Mouse (Mus musculus) neural tube, embryonic 13.5 days (tissue): ENCODE data around the gene Unc5c. TPM values are rescaled to one million over a fixed set of nuclear protein-coding genes. Genes with fewer than 3 reads are reported as not detected.

ENCODE experiments used
- ATAC-seq: fragments of 200-750 bp; cut with Nextera tagmentation; 2 replicates; pipeline ENCODE4 v1.8.0; 2017; ENCODE audit warnings: low read depth, mild to moderate bottlenecking, moderate TSS enrichment, moderate library complexity
- H3K27ac ChIP-seq: fragments of 300-500 bp; sonication (generic); replicated peaks from 2 replicates; pipeline ENCODE4 v1.5.1; 2015; ENCODE audit warnings: moderate library complexity, mild to moderate bottlenecking, inconsistent platforms
- H3K27me3 ChIP-seq: fragments of 300-500 bp; sonication (generic); 2 replicates; pipeline ENCODE4 v1.6.1; 2015; ENCODE audit warnings: mild to moderate bottlenecking, inconsistent platforms
- H3K36me3 ChIP-seq: fragments of 300-500 bp; sonication (generic); 2 replicates; pipeline ENCODE4 v1.6.1; 2015; ENCODE audit warnings: mild to moderate bottlenecking, inconsistent platforms
- H3K4me1 ChIP-seq: fragments of 300-500 bp; sonication (generic); replicated peaks from 2 replicates; pipeline ENCODE4 v1.6.1; 2015; ENCODE audit warnings: inconsistent platforms
- H3K4me2 ChIP-seq: fragments of 300-500 bp; sonication (generic); 2 replicates; pipeline ENCODE4 v1.6.1; 2015; ENCODE audit warnings: inconsistent platforms, mild to moderate bottlenecking, moderate library complexity
- H3K4me3 ChIP-seq: fragments of 300-500 bp; sonication (generic); 2 replicates; pipeline ENCODE4 v1.5.1; 2015; ENCODE audit warnings: mild to moderate bottlenecking, inconsistent platforms
- H3K9ac ChIP-seq: fragments of 300-500 bp; sonication (generic); 2 replicates; pipeline ENCODE4 v1.6.1; 2015; ENCODE audit warnings: moderate library complexity, mild to moderate bottlenecking, inconsistent platforms
- H3K9me3 ChIP-seq: fragments of 300-500 bp; sonication (generic); 2 replicates; pipeline ENCODE4 v1.6.1; 2016; ENCODE audit warnings: inconsistent platforms
- WGBS: fragments of 180-500 bp; shearing (Covaris S2); methylation state at CpG from one replicate; pipeline ENCODE4 v1.1.7; 2015; 5-methylcytosine and 5-hydroxymethylcytosine counted together
- polyA plus RNA-seq: library from polyadenylated mRNA; unstranded; fragments of >200 nt; fragmentation: Nextera tagmentation; extraction: Ambion mirVana; gene quantifications from 2 replicates; pipeline ENCODE4 v1.2.1, GENCODE M21; 2015

The Unc5c gene
- polyA plus RNA-seq, 1 experiment from 2014 or later, result 18.8 TPM

DNA sequence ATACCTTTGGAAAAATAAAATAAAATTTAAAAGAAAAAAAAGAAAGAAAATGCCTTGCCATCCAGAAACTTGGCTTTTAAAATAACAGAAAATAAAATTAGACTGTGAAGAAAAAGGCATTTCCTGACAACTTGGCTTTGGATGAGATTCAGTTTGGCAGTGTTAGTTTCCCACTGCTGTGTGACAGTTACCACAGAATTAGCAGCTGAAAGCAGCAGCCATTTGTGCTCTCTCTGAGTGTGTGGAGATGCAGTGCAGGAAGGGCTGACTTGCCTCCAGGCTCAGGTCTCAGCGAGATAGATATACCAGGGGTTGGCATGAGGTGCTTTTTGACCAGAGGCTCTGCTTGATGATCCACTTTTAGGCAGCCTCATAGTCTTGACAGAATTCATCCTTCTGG lies 151.7 kb downstream of the Unc5c start:
- Histone ChIP-seq H3K9ac (no peak overlapping the region), H3K36me3 (no peaks in the 10 kb centered on the region), H3K4me2 (no peak overlapping the region), H3K4me3 (no peak overlapping the region), H3K4me1 (no peaks in the 10 kb centered on the region), H3K9me3 (no peaks in the 10 kb centered on the region), H3K27ac (no peak overlapping the region), H3K27me3 (no peaks in the 10 kb centered on the region)
- WGBS, result 59% methylated on average over 1 of the region's 1 CpGs
- no peak for ATAC-seq

DNA sequence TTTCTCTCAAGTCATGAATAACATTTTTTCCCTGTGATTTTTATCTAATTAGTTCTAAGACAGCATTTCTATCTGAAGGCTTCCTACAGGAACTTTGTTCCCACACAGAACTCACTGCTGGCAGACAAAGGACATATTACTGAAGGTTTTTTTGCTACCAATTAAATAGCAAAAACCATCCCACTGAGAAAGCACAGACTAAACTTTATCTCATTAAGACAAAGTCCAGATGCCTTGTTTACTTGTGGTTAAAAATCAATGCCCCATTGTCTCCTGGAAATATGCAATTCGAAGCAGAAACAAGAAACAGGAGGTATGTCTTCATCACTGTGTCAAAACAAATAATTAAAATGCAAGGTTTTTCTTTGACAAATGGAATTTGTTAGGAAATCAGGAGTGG lies 153.7 kb downstream of the Unc5c start:
- H3K9ac ChIP-seq, result no peak overlapping the region
- ATAC-seq, result no peak
- H3K9me3 ChIP-seq, result no peaks in the 10 kb centered on the region
- H3K4me3 ChIP-seq, result no peak overlapping the region
- no peaks in the 10 kb centered on the region for H3K4me1 ChIP-seq
- WGBS, result 87% methylated on average over 1 of the region's 1 CpGs
- no peaks in the 10 kb centered on the region for H3K27me3 ChIP-seq
- no peak overlapping the region for H3K27ac ChIP-seq
- no peak overlapping the region for H3K4me2 ChIP-seq
- no peaks in the 10 kb centered on the region for H3K36me3 ChIP-seq

DNA sequence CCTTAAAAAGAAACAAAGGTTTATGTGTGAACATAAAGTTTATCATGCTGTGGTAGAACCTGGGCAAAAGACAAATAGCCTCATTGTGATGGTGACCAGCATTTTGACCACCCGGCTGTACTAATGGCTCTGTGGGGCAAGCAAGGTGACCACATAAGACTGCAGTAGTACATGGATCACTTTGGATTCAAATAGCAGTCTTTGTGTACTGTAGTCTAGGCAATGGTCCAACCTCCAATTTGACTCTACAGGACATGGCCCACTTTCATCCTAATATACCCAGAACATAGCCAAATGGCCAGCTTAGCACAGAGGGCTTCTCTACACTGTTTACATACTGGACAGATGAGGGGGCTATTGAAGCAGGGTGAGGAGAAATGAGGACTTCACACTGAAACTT lies 156.5 kb downstream of the Unc5c start:
- Histone ChIP-seq H3K9ac (no peak overlapping the region), H3K9me3 (no peaks in the 10 kb centered on the region), H3K4me1 (no peaks in the 10 kb centered on the region), H3K27ac (no peak overlapping the region), H3K27me3 (no peaks in the 10 kb centered on the region), H3K4me3 (no peak overlapping the region), H3K36me3 (no peaks in the 10 kb centered on the region), H3K4me2 (no peak overlapping the region)
- ATAC-seq, result no peak
- 92% methylated on average over 1 of the region's 1 CpGs for WGBS

DNA sequence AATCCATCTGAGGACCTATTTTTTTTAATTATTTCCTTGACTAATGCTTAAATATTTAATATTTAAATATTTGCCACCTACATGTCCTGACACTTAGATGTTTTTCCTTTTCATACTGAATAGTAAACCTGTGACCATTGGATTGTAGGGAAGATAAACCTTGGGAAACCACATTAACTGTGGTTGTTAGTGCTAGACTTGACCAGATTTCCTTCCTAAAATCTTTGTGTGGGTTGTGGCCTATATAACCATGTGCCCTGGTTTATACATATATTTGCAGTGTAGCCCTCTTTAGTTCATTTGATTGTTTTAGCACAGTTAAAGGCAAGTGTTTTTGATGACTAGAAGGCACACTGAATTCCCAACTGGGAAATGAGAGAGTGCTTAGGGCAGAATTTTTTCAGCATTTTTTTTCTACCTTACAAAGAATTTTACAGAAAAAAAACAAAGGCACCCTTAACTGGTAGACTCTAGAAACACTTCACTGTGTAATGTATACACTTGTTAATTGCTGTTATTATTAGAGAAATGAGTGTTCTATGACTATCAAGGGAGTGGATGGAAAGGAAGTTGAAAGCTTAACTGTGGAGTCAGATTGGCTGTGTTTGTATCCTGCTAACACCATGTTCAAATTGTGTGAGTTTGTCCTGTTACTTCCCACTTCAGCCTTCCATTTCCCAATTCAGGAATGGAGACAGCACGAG lies 162.1 kb downstream of the Unc5c start:
- Histone ChIP-seq H3K4me2 (no peak overlapping the region), H3K27me3 (no peaks in the 10 kb centered on the region), H3K4me3 (no peak overlapping the region), H3K27ac (no peak overlapping the region), H3K36me3 (no peaks in the 10 kb centered on the region), H3K9me3 (no peaks in the 10 kb centered on the region), H3K9ac (no peak overlapping the region), H3K4me1 (no peaks in the 10 kb centered on the region)
- ATAC-seq, result no peak
- WGBS, result 84% methylated on average over 1 of the region's 1 CpGs

DNA sequence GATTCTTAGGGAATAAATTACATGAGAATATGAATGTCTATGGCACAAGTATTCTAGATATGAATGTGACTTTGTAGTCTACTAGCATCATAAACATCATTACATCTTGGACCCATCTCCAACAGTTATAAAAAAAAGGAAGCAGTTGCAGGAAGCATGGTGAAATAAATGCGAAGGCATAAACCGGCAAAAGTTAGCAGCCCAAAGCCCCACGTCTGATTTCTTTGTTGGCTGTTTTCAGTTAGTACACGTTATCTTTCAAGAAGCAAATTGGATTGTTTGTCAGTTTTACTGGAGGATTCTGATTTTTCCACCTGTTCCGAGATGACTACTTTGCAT lies 162.6 kb downstream of the Unc5c start:
- no peak overlapping the region for H3K4me2 ChIP-seq
- no peak overlapping the region for H3K27ac ChIP-seq
- 91% methylated on average over 5 of the region's 5 CpGs for WGBS
- H3K36me3 ChIP-seq, result no peaks in the 10 kb centered on the region
- no peak overlapping the region for H3K9ac ChIP-seq
- no peaks in the 10 kb centered on the region for H3K27me3 ChIP-seq
- H3K4me3 ChIP-seq, result no peak overlapping the region
- H3K9me3 ChIP-seq, result no peaks in the 10 kb centered on the region
- ATAC-seq, result no peak
- H3K4me1 ChIP-seq, result no peaks in the 10 kb centered on the region

DNA sequence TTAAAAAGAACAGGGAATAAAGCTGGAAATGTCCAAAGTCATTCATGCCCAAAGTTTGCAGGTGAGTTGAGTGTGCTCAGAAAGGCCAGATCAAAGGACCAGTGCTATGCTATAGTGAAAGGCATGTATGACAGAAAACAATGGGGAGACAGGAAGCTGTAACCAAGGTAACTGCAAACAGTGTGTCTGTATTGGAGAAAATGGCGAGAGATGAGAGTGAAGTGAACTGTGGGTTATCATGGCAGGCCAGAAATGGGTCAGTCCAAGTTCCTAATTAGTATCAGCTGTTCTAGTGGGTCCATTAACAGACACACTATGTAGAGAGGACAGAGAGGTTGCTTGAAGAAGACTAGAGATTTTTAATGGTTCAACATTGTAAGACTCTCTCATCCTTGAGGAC lies 164.4 kb downstream of the Unc5c start:
- no peak overlapping the region for H3K4me2 ChIP-seq
- WGBS, result 48% methylated on average over 1 of the region's 1 CpGs
- H3K4me3 ChIP-seq, result no peak overlapping the region
- H3K27me3 ChIP-seq, result no peaks in the 10 kb centered on the region
- no peaks in the 10 kb centered on the region for H3K36me3 ChIP-seq
- H3K27ac ChIP-seq, result no peak overlapping the region
- H3K9me3 ChIP-seq, result no peaks in the 10 kb centered on the region
- no peak overlapping the region for H3K9ac ChIP-seq
- no peak for ATAC-seq
- H3K4me1 ChIP-seq, result no peaks in the 10 kb centered on the region

DNA sequence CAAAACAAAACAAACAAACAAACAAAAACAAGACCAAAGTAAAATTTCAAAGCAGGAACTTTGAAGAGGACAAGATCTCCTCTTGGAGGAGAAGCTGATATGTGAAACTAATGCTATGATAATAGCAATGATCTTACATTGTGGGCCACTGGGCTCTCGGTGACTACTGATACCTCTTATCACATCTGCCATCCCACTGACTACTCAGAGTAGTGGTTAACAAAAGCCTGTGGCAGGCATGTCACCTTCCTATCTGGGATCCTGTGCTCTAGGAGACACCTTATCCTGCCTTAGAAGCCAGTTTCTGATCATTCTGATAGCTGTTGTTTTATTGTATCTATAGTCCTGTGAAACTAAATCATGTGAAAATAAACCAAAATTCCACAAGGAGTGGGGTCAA lies 172.9 kb downstream of the Unc5c start:
- Histone ChIP-seq H3K4me3 (no peak overlapping the region), H3K36me3 (no peaks in the 10 kb centered on the region), H3K4me1 (peaks cover 5% of the 10 kb centered on the region; the same call in 1 of the 2 replicates), H3K9me3 (no peaks in the 10 kb centered on the region), H3K27me3 (no peaks in the 10 kb centered on the region), H3K4me2 (no peak overlapping the region), H3K9ac (no peak overlapping the region), H3K27ac (no peak overlapping the region)
- 81% methylated on average over 1 of the region's 1 CpGs for WGBS
- no peak for ATAC-seq

DNA sequence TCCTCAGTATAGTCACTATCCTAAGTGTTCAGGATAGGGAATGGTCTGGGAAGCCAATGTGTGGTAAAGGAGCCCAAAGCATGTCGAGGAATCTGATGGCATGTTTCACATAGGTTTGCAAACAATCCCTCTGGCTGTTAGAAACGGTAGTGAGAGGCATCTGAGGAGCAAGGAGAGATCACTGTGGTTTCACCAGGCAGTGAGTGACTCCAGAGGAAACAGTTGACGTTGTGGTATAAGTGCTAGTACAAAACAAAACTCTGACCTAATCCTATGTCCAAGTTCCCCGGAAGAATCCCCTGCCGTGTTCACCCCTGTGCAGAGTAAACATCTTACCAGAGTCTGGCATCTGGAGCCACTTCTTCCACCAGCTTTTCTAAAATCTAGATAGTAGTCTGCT lies 179.2 kb downstream of the Unc5c start:
- Histone ChIP-seq H3K4me3 (no peak overlapping the region), H3K27me3 (no peaks in the 10 kb centered on the region), H3K36me3 (no peaks in the 10 kb centered on the region), H3K4me2 (no peak overlapping the region), H3K9ac (no peak overlapping the region), H3K9me3 (no peaks in the 10 kb centered on the region), H3K27ac (no peak overlapping the region), H3K4me1 (no peaks in the 10 kb centered on the region)
- no peak for ATAC-seq
- 74% methylated on average over 5 of the region's 5 CpGs for WGBS

DNA sequence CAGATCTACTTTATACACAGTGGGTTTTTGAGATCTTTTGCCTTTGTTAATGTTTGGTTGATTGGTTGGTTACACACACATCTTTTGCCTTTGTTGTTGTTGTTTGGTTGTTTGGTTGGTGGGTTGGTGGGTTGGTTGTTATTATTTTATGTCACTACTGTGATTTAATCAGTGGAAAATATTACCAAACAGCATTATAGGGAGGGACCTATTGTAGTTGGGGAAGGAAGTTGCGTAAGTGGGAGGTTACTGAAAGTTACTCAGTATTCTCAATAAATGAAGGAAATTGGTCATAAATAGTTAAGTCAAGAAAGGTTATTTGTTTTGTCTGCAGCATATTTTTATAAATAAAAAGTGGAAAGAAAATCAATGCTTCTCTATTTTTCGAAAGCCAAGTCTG lies 181.6 kb downstream of the Unc5c start:
- no peak overlapping the region for H3K4me3 ChIP-seq
- ATAC-seq, result no peak
- H3K9ac ChIP-seq, result no peak overlapping the region
- no peak overlapping the region for H3K27ac ChIP-seq
- H3K4me2 ChIP-seq, result no peak overlapping the region
- H3K4me1 ChIP-seq, result no peaks in the 10 kb centered on the region
- 91% methylated on average over 2 of the region's 2 CpGs for WGBS
- H3K36me3 ChIP-seq, result no peaks in the 10 kb centered on the region
- H3K9me3 ChIP-seq, result no peaks in the 10 kb centered on the region
- H3K27me3 ChIP-seq, result no peaks in the 10 kb centered on the region

DNA sequence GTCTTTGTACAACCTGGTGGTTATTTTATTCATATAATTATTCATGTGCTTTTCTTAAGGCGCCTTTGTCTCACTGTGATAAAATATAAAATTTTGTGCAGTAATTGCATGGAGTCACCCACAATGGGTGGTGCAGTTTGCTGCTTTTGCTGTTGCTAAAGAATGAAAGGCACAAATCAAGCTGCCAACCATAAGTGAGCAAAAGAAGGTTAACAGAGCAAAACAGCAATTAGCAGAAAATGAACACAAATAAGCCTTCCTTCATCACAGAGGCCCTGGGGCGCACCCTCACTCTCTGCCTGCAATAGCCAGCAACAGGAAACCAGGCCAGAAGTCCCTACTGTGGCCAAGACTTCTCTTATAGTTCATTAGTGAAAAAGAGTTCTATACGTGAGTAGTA lies 185.6 kb downstream of the Unc5c start:
- no peaks in the 10 kb centered on the region for H3K27me3 ChIP-seq
- no peak overlapping the region for H3K4me3 ChIP-seq
- 81% methylated on average over 3 of the region's 3 CpGs for WGBS
- ATAC-seq, result no peak
- no peaks in the 10 kb centered on the region for H3K4me1 ChIP-seq
- no peaks in the 10 kb centered on the region for H3K9me3 ChIP-seq
- H3K36me3 ChIP-seq, result no peaks in the 10 kb centered on the region
- no peak overlapping the region for H3K4me2 ChIP-seq
- H3K27ac ChIP-seq, result no peak overlapping the region
- no peak overlapping the region for H3K9ac ChIP-seq

DNA sequence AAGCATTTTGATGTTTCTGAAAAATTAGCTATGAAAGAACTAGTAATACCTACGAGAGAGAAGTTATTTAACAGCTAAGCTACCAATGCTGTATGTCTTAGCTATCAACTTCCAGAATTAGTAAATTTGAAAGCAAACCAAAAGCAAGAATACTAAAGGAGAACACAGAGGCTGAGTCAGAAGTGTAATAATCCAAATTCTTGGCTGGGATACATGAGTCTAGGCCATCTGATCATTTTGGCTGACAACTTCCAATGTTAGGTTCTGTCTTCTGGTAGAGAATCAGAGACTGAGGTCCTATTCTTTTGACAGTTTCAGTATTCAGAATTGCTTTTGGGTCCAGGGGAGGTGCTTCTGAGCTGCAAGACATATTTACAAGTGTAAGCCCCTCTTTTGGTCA lies 188.9 kb downstream of the Unc5c start:
- no peak overlapping the region for H3K4me3 ChIP-seq
- 87% methylated on average over 1 of the region's 1 CpGs for WGBS
- no peaks in the 10 kb centered on the region for H3K4me1 ChIP-seq
- no peaks in the 10 kb centered on the region for H3K9me3 ChIP-seq
- no peak overlapping the region for H3K4me2 ChIP-seq
- no peaks in the 10 kb centered on the region for H3K27me3 ChIP-seq
- no peak overlapping the region for H3K9ac ChIP-seq
- no peaks in the 10 kb centered on the region for H3K36me3 ChIP-seq
- ATAC-seq, result no peak
- H3K27ac ChIP-seq, result no peak overlapping the region

DNA sequence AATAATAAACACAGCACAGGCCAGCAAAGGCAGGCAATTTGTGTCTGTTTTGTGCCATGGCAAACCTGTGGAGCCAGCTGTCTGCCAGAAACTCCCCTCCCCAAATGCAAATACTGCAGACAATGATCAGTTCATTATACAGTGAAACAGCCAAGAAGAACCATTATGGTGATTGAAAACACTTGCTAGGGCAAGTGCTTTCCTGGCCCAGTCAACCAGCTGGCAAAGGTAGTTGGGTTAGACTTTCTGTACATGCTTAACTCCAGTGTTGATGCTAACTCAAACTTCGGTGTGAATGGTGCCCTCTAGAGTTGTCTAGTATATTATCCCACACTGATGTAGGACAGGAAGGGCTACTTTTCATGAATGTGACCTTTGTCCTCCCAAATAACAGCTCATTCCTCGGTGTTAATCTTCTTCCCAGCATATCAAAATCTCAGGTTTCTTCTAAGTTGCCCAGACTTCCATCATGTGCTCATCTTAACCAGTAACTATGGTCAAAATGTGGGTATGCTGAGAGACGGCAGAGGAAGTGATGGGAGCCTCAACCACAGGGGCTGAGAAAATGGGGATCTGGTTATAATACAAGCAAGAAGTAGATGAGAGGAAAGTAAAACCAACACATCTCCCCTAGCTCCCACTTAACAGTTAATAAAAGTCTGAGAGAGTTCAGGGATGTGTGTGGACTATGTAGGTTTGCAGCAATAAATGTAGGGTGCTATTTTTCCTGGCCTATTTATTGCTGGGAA lies 194.2 kb downstream of the Unc5c start:
- H3K9me3 ChIP-seq, result no peaks in the 10 kb centered on the region
- H3K4me2 ChIP-seq, result no peak overlapping the region
- H3K4me3 ChIP-seq, result no peak overlapping the region
- H3K27ac ChIP-seq, result no peak overlapping the region
- no peak for ATAC-seq
- no peak overlapping the region for H3K9ac ChIP-seq
- no peaks in the 10 kb centered on the region for H3K27me3 ChIP-seq
- 0 out of 2 replicates have a peak, but pooled peaks cover 4% of the 10 kb centered on the region for H3K4me1 ChIP-seq
- H3K36me3 ChIP-seq, result no peaks in the 10 kb centered on the region
- 73% methylated on average over 3 of the region's 3 CpGs for WGBS
